Mouse (Mus musculus): Measurements from ENCODE around the gene Stk39. TPM values are rescaled to one million over a fixed set of nuclear protein-coding genes. Genes with fewer than 3 reads are reported as not detected.

The Stk39 gene
- total RNA-seq, 1 experiment: 5.0 TPM

DNA sequence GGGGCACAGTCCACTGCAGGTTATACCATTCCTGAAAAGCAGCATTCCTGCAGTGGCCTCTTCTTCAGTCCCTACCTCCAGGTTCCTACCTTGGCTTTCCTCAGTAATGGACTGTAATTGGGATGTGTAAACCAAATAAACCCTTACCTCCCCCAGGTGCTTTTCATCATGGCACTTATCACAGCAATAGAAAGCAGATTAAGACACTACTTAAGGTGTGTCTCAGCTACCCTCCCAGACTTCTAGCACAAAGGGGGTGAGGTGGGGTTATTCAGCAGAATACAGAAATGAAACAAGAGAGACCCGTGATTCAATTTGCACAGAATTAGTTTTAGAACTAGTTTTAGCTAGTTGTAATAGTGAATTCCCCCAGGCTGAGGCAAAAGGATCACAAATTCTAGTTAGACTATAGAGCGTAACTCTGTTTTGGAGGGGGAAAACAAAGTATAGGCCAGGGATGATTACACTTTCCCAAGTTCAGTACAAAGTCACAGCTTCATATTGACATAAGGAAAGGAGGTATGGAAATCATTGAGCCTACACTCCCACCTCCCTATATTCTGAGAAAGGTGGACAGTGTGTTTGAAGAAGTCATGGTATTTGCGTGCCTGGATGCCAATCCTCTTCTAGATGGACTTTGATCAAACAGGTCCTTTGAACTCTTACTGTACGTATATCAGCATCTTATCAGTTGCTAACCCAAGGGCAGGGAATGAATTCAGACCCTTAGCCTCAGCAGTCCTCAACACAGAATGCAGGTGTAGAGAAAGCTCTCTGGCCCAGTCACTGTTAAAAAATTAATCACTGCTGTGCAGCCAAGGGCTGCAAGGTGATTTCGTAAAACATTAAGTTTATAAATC is 279.2 kb downstream of the Stk39 start:
- H3K9me3 ChIP-seq (ENCODE audit: control insufficient read depth, insufficient read depth, low read depth, low read length): no peaks in the 10 kb centered on the region
- H3K4me1 ChIP-seq (ENCODE audit: control insufficient read depth in 2 of 2, insufficient read depth in 2 of 2, low read length in 2 of 2, poor library complexity in 1 of 2): no peaks in the 10 kb centered on the region
- TF ChIP-seq HCFC1 (IDR thresholded peaks at IDR 0.05; ENCODE audit: borderline replicate concordance, insufficient read depth, low read length): no peak
- TF ChIP-seq MAFK (IDR thresholded peaks at IDR 0.05; ENCODE audit: insufficient read depth, low read depth, low read length): no peak
- no peak for TF ChIP-seq ZC3H11A (IDR thresholded peaks at IDR 0.05; ENCODE audit: borderline replicate concordance, low read depth, low read length)
- no peak for TF ChIP-seq ZNF384 (IDR thresholded peaks at IDR 0.05; ENCODE audit: low read depth, low read length)
- TF ChIP-seq CHD2 (IDR thresholded peaks at IDR 0.05; ENCODE audit: low read depth, low read length): no peak
- no peak overlapping the region for H3K9ac ChIP-seq (ENCODE audit: insufficient read depth, low read depth, low read length, poor library complexity, severe bottlenecking)
- in situ Hi-C loops (cut with MboI; ENCODE audit: low sequenced_read_pairs in 2 of 2, unreplicated experiment in 2 of 2): no loop called here
- H3K36me3 ChIP-seq (ENCODE audit: control insufficient read depth, insufficient read depth, low read length, poor library complexity, severe bottlenecking): no peaks in the 10 kb centered on the region
- no peak overlapping the region for H3K27ac ChIP-seq (ENCODE audit: insufficient read depth, low read depth, low read length, poor library complexity, severe bottlenecking)
- no peak for DNase-seq (ENCODE audit: low read depth, low spot score)
- no peak overlapping the region for H3K4me3 ChIP-seq (ENCODE audit: insufficient read depth in 1 of 2, low read depth in 1 of 2, low read length in 2 of 2, poor library complexity in 1 of 2, severe bottlenecking in 1 of 2)

DNA sequence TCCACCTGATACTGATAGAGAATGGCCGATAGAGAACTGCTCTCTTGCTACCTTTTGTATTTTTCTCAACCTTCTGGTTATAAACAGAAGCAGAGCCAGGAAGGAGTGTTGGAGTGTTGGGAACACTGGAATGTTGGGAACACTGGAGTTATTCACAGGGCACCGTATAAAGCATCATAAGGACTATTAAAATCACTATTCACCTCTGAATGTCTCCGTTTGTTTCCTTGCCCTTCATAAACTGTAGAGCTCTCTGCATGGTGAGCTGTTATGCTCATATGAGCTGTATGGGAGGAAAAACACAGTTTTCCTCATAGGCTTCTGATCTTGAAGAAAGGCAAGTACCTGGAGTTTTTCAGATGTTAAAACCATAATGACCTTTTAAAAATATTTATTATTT is 295.6 kb downstream of the Stk39 start:
- in situ Hi-C loops (cut with MboI; ENCODE audit: low sequenced_read_pairs in 2 of 2, unreplicated experiment in 2 of 2): no loop called here
- TF ChIP-seq HCFC1 (IDR thresholded peaks at IDR 0.05; ENCODE audit: borderline replicate concordance, insufficient read depth, low read length) (no peak), ZNF384 (IDR thresholded peaks at IDR 0.05; ENCODE audit: low read depth, low read length) (no peak), ZC3H11A (IDR thresholded peaks at IDR 0.05; ENCODE audit: borderline replicate concordance, low read depth, low read length) (no peak), CHD2 (IDR thresholded peaks at IDR 0.05; ENCODE audit: low read depth, low read length) (no peak), MAFK (IDR thresholded peaks at IDR 0.05; ENCODE audit: insufficient read depth, low read depth, low read length) (no peak)
- DNase-seq (ENCODE audit: low read depth, low spot score): no peak
- Histone ChIP-seq H3K27ac (ENCODE audit: insufficient read depth, low read depth, low read length, poor library complexity, severe bottlenecking) (no peak overlapping the region), H3K4me1 (ENCODE audit: control insufficient read depth in 2 of 2, insufficient read depth in 2 of 2, low read length in 2 of 2, poor library complexity in 1 of 2) (no peaks in the 10 kb centered on the region), H3K9ac (ENCODE audit: insufficient read depth, low read depth, low read length, poor library complexity, severe bottlenecking) (no peak overlapping the region), H3K36me3 (ENCODE audit: control insufficient read depth, insufficient read depth, low read length, poor library complexity, severe bottlenecking) (no peaks in the 10 kb centered on the region), H3K9me3 (ENCODE audit: control insufficient read depth, insufficient read depth, low read depth, low read length) (no peaks in the 10 kb centered on the region), H3K4me3 (ENCODE audit: insufficient read depth in 1 of 2, low read depth in 1 of 2, low read length in 2 of 2, poor library complexity in 1 of 2, severe bottlenecking in 1 of 2) (no peak overlapping the region)

DNA sequence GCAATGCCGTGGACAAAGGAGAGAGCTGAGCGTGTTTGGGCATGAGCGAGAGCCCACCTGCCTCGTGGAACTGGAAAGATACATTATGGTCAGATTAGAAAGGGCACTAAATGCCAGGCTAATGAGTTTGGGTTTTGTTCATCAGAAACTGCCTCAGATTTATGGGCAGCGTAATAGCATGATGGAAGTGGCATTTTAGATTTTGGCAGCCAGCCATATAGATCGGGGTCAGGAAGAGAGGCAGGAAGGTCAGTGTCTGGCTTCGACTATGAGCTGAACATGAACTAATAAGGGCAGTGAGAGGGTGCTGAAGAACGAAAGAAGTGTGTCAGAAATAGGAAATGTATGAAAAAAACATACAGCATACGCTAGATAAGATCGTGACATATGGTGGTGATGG is 300.8 kb downstream of the Stk39 start:
- TF ChIP-seq CHD2 (IDR thresholded peaks at IDR 0.05; ENCODE audit: low read depth, low read length) (no peak), MAFK (IDR thresholded peaks at IDR 0.05; ENCODE audit: insufficient read depth, low read depth, low read length) (no peak), HCFC1 (IDR thresholded peaks at IDR 0.05; ENCODE audit: borderline replicate concordance, insufficient read depth, low read length) (no peak), ZC3H11A (IDR thresholded peaks at IDR 0.05; ENCODE audit: borderline replicate concordance, low read depth, low read length) (no peak), ZNF384 (IDR thresholded peaks at IDR 0.05; ENCODE audit: low read depth, low read length) (no peak)
- Histone ChIP-seq H3K9ac (ENCODE audit: insufficient read depth, low read depth, low read length, poor library complexity, severe bottlenecking) (no peak overlapping the region), H3K36me3 (ENCODE audit: control insufficient read depth, insufficient read depth, low read length, poor library complexity, severe bottlenecking) (no peaks in the 10 kb centered on the region), H3K4me3 (ENCODE audit: insufficient read depth in 1 of 2, low read depth in 1 of 2, low read length in 2 of 2, poor library complexity in 1 of 2, severe bottlenecking in 1 of 2) (no peak overlapping the region), H3K9me3 (ENCODE audit: control insufficient read depth, insufficient read depth, low read depth, low read length) (no peaks in the 10 kb centered on the region), H3K27ac (ENCODE audit: insufficient read depth, low read depth, low read length, poor library complexity, severe bottlenecking) (no peak overlapping the region), H3K4me1 (ENCODE audit: control insufficient read depth in 2 of 2, insufficient read depth in 2 of 2, low read length in 2 of 2, poor library complexity in 1 of 2) (no peaks in the 10 kb centered on the region)
- in situ Hi-C loops (cut with MboI; ENCODE audit: low sequenced_read_pairs in 2 of 2, unreplicated experiment in 2 of 2): no loop called here
- no peak for DNase-seq (ENCODE audit: low read depth, low spot score)

DNA sequence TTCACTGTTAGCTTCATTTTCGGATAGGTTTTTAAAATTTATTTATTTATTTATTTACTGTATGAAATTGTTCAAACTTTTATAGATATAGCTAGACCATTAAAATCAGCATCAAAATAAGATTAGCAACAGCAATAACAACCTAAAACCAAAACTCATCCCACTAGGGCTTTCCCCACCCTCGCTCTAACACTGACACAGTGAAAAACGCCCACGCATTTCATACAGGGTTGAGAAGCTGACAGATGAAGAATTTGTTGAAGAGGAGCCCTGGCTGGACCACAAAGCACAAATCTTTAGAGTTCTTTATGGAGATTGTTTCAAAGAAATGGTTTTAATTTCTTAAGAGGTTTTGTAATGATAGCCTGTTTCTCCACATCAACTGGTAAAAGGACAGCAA is 310.1 kb downstream of the Stk39 start:
- Histone ChIP-seq H3K36me3 (ENCODE audit: control insufficient read depth, insufficient read depth, low read length, poor library complexity, severe bottlenecking) (no peaks in the 10 kb centered on the region), H3K27ac (ENCODE audit: insufficient read depth, low read depth, low read length, poor library complexity, severe bottlenecking) (no peak overlapping the region), H3K4me3 (ENCODE audit: insufficient read depth in 1 of 2, low read depth in 1 of 2, low read length in 2 of 2, poor library complexity in 1 of 2, severe bottlenecking in 1 of 2) (no peak overlapping the region), H3K9me3 (ENCODE audit: control insufficient read depth, insufficient read depth, low read depth, low read length) (no peaks in the 10 kb centered on the region), H3K4me1 (ENCODE audit: control insufficient read depth in 2 of 2, insufficient read depth in 2 of 2, low read length in 2 of 2, poor library complexity in 1 of 2) (no peaks in the 10 kb centered on the region; a peak in 1 of 4 replicates), H3K9ac (ENCODE audit: insufficient read depth, low read depth, low read length, poor library complexity, severe bottlenecking) (no peak overlapping the region)
- in situ Hi-C loops (cut with MboI; ENCODE audit: low sequenced_read_pairs in 2 of 2, unreplicated experiment in 2 of 2): no loop called here
- no peak for TF ChIP-seq CHD2 (IDR thresholded peaks at IDR 0.05; ENCODE audit: low read depth, low read length)
- TF ChIP-seq HCFC1 (IDR thresholded peaks at IDR 0.05; ENCODE audit: borderline replicate concordance, insufficient read depth, low read length): no peak
- no peak for TF ChIP-seq MAFK (IDR thresholded peaks at IDR 0.05; ENCODE audit: insufficient read depth, low read depth, low read length)
- no peak for TF ChIP-seq ZNF384 (IDR thresholded peaks at IDR 0.05; ENCODE audit: low read depth, low read length)
- no peak for TF ChIP-seq ZC3H11A (IDR thresholded peaks at IDR 0.05; ENCODE audit: borderline replicate concordance, low read depth, low read length)
- DNase-seq (ENCODE audit: low read depth, low spot score): no peak

Measured in ES-E14 (cell line).